Mouse (Mus musculus) lung, adult 2 months (tissue): ENCODE data around the gene Car11. TPM values are rescaled to one million over a fixed set of nuclear protein-coding genes. Genes with fewer than 3 reads are reported as not detected.

Source experiments
- DNase-seq: peaks from one replicate; pipeline ENCODE4 v3.0.0; 2022
- H3K4me1 ChIP-seq: fragments of 200-500 bp; 2 replicates; pipeline ENCODE4 v1.6.1; 2011; ENCODE audit warnings: low read length; ENCODE audit not compliant: control insufficient read depth, insufficient read depth
- H3K4me3 ChIP-seq: fragments of 200-500 bp; replicated peaks from 2 replicates; pipeline ENCODE3; 2011; ENCODE audit warnings: low read depth, mild to moderate bottlenecking, control low read depth, low read length; ENCODE audit errors: extremely low read depth
- CTCF ChIP-seq: fragments of 200-500 bp; IDR thresholded peaks from 2 replicates; pipeline ENCODE4 v1.5.1; 2011; ENCODE audit warnings: mild to moderate bottlenecking, low read length, control low read depth; ENCODE audit not compliant: insufficient read depth
- POLR2A ChIP-seq: fragments of 200-500 bp; IDR thresholded peaks from 2 replicates; pipeline ENCODE4 v1.6.1; 2011; ENCODE audit warnings: low read depth, mild to moderate bottlenecking, control low read depth, low read length, borderline replicate concordance; ENCODE audit errors: extremely low read depth
- WGBS: fragments of 180-500 bp; shearing (Covaris S2); methylation state at CpG from one replicate; pipeline ENCODE4 v1.1.7; 2018; 5-methylcytosine and 5-hydroxymethylcytosine counted together
- polyA plus RNA-seq: library from polyadenylated mRNA; depleted of rRNA; stranded (reverse); fragments of >200 nt; gene quantifications from 2 replicates; pipeline ENCODE4 v1.2.3, GENCODE M21; 2012

The Car11 gene
- polyA plus RNA-seq, 1 experiment, result 5.1 TPM

DNA sequence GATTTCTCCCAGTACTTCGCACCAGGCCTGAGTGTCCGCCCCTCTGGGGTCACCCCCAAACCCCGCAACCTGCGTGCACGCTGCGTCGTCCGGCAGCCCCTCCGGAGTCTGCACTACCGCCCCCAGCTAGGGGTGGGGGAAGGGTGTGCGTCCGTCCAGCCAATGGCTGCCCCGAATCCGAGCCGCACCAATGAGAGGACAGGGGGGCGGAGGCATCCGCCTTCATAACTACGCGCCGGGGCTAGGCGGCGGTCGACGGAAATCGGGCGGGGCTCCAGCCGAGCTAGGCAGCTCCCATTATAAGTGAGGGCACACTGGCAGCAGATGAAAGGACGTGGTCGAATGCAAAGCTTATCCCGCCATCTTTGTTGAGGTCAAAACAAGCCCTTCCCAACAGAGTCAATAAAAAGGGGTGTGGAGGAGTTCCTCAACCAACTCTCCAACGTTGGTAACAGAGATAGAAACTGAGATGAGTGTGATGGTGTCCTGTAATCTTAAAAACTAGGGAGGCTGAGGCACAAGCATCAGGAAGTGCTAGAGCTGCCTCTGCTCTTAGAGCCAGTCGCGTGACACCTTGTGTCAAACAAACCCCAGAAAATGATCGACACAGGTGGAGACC is 15.6 kb downstream of the Car11 start, which contains the start of gene Rpl18:
TSS of gene Rpl18 (plus strand) at position 368 of the 619 bp plus-strand sequence.
- WGBS, result 6% methylated on average over 34 of the region's 34 CpGs
- Histone ChIP-seq H3K4me3 (peak within 1 kb of the TSS; percentile 71), H3K4me1 (peaks cover 26% of the 10 kb centered on the region)
- TF ChIP-seq POLR2A (peak; percentile 61; the same call in 1 of the 2 replicates), CTCF (no peak)
- DNase-seq, result peak; percentile 94

GRCm38 (mm10) chr7:45715741-45716459 is 16.3 kb downstream of the Car11 start:
- DNase-seq, result no peak
- no peak for TF ChIP-seq POLR2A
- TF ChIP-seq CTCF, result no peak
- H3K4me3 ChIP-seq, result no peak overlapping the region
- WGBS, result 75% methylated on average over 19 of the region's 19 CpGs
- peaks cover 26% of the 10 kb centered on the region for H3K4me1 ChIP-seq

- 85% methylated on average over 3 of the region's 3 CpGs for WGBS
- peaks cover 26% of the 10 kb centered on the region for H3K4me1 ChIP-seq
- no peak for DNase-seq
- H3K4me3 ChIP-seq, result no peak overlapping the region
- TF ChIP-seq POLR2A, result no peak
- no peak for TF ChIP-seq CTCF
These were observed 16.8 kb downstream of the Car11 start for GRCm38 (mm10) chr7:45716460-45716857.

GRCm38 (mm10) chr7:45716952-45717917 is 17.6 kb downstream of the Car11 start:
- Histone ChIP-seq H3K4me3 (peak overlapping the region; percentile 94), H3K4me1 (peaks cover 26% of the 10 kb centered on the region)
- TF ChIP-seq CTCF (no peak), POLR2A (no peak)
- 5% methylated on average over 31 of the region's 31 CpGs for WGBS
- no peak for DNase-seq

DNA sequence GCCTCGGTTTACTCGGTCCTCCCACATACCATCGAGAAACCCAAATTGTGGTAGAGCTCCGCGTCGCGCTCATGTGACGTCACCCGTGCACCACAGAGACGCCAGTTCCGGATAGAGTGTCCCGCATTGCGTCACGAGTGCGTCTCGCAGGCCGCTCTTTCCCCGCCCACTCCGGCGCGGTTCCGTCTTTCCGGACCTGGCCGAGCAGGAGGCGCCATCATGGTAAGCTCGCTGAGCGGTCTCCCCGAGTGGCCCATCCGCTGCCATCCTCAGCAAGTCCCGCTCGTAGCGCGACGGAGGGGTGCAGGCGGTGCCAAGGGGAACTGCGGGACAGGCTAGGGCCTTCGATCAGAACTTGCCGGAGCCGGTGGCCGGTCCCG is 18.3 kb downstream of the Car11 start, which contains the start of gene Sphk2:
TSS of gene Sphk2 (minus strand) at position 85 of the 380 bp plus-strand sequence.
- TF ChIP-seq CTCF (no peak), POLR2A (peak; percentile 98)
- WGBS, result under 1% methylated on average over 41 of the region's 41 CpGs
- Histone ChIP-seq H3K4me3 (peak within 1 kb of the TSS; percentile 94), H3K4me1 (peaks cover 26% of the 10 kb centered on the region)
- DNase-seq, result peak; percentile 98

- WGBS, result under 1% methylated on average over 20 of the region's 20 CpGs
- H3K4me3 ChIP-seq, result peak overlapping the region; percentile 94
- DNase-seq, result no peak
- peaks cover 24% of the 10 kb centered on the region for H3K4me1 ChIP-seq
- no peak; the same call in 1 of the 2 replicates for TF ChIP-seq POLR2A
- no peak for TF ChIP-seq CTCF
These were observed 18.7 kb downstream of the Car11 start for GRCm38 (mm10) chr7:45718331-45718730.

- TF ChIP-seq POLR2A (no peak), CTCF (no peak)
- 75% methylated on average over 10 of the region's 10 CpGs for WGBS
- DNase-seq, result no peak
- H3K4me1 ChIP-seq, result peaks cover 21% of the 10 kb centered on the region
- no peak overlapping the region for H3K4me3 ChIP-seq
These were observed 19.5 kb downstream of the Car11 start for GRCm38 (mm10) chr7:45719180-45719579.

- TF ChIP-seq CTCF (no peak), POLR2A (no peak)
- WGBS, result 85% methylated on average over 16 of the region's 16 CpGs
These were observed 20.2 kb downstream of the Car11 start for GRCm38 (mm10) chr7:45719738-45720412.

More at GRCm38 (mm10) chr7:45719738-45720412, 20.2 kb downstream of the Car11 start:
- peaks cover 16% of the 10 kb centered on the region for H3K4me1 ChIP-seq
- no peak overlapping the region for H3K4me3 ChIP-seq
- DNase-seq, result no peak
